Mouse (Mus musculus): ENCODE measurements around the gene 1700001P01Rik.

DNA sequence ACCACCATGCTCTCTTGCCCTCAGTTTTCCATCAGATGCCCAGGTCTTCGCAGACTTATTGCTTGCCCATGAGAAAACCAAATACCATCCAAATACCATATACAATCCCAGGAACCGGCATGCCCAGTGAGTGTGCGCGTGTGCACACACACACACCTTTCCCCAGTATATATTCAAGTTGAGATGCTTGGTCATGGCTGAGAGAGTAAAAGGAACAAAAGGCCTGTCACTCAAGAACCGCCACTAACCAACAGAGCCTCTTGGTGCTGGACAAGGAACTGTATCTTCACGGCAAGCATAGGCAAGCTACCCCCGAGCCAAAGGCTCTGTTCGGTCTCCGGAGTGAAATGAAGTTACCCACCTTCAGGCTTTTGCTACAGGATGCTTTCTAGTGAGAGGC, 33.1 kb downstream of the 1700001P01Rik start:
- TF ChIP-seq CTCF (IDR thresholded peaks at IDR 0.05; ENCODE audit: insufficient read depth, low read length) (no peak), POLR2A (IDR thresholded peaks at IDR 0.05; ENCODE audit: borderline replicate concordance, extremely low read depth, low read depth, low read length) (no peak)
